Mouse (Mus musculus): Measurements from ENCODE around the gene Eif2d. TPM values are rescaled to one million over a fixed set of nuclear protein-coding genes. Genes with fewer than 3 reads are reported as not detected.
A peak's percentile ranks its signal among the peaks of the same experiment; 100 is the strongest.

The Eif2d gene
- 47.3 and 54.8 TPM in 2 replicates for polyA plus RNA-seq (2014; fragmentation: Nextera tagmentation; extraction: Ambion mirVana)

GRCm38 (mm10) chr1:131153018-131153629 is at the start of gene Eif2d:
Eif2d (plus strand) TSS chr1:131153181.
- Histone ChIP-seq H3K27me3 (ENCODE audit: control insufficient read depth, insufficient read depth, low read length) (no peaks in the 10 kb centered on the region; the same call in 1 of the 2 replicates), H3K4me3 (replicated peaks; ENCODE audit: low read depth, low read length) (peak within 1 kb of the TSS; percentile 72), H3K27ac (replicated peaks; ENCODE audit: low read depth, low read length) (peak within 1 kb of the TSS; percentile 64; the same call in 1 of the 2 replicates), H3K9ac (replicated peaks; ENCODE audit: low read length) (peak within 1 kb of the TSS; percentile 64), H3K4me1 (ENCODE audit: control insufficient read depth, insufficient read depth, low read length) (peaks cover 10% of the 10 kb centered on the region), H3K4me2 (ENCODE audit: low read length) (peak within 1 kb of the TSS; percentile 94), H3K36me3 (ENCODE audit: control insufficient read depth, insufficient read depth, low read length) (peaks cover 4% of the 10 kb centered on the region), H3K9me3 (ENCODE audit: control insufficient read depth, low read length) (no peaks in the 10 kb centered on the region)
- DNase-seq (peak; percentile 94), ATAC-seq (ENCODE audit: low FRiP score, low TSS enrichment) (peak; percentile 99)
- WGBS: under 1% methylated on average over 27 of the region's 27 CpGs

GRCm38 (mm10) chr1:131103776-131104424 is 49.1 kb upstream of the Eif2d start:
- DNase-seq (no peak), ATAC-seq (ENCODE audit: low FRiP score, low TSS enrichment) (no peak)
- Histone ChIP-seq H3K4me1 (ENCODE audit: control insufficient read depth, insufficient read depth, low read length) (no peaks in the 10 kb centered on the region), H3K9me3 (ENCODE audit: control insufficient read depth, low read length) (no peaks in the 10 kb centered on the region), H3K4me2 (ENCODE audit: low read length) (no peak overlapping the region), H3K27ac (replicated peaks; ENCODE audit: low read depth, low read length) (no peak overlapping the region), H3K36me3 (ENCODE audit: control insufficient read depth, insufficient read depth, low read length) (no peaks in the 10 kb centered on the region), H3K9ac (replicated peaks; ENCODE audit: low read length) (no peak overlapping the region), H3K4me3 (replicated peaks; ENCODE audit: low read depth, low read length) (no peak overlapping the region), H3K27me3 (ENCODE audit: control insufficient read depth, insufficient read depth, low read length) (no peaks in the 10 kb centered on the region)
- 89% methylated on average over 10 of the region's 10 CpGs for WGBS

- H3K4me3 ChIP-seq (replicated peaks; ENCODE audit: low read depth, low read length): no peak overlapping the region
- DNase-seq (no peak), ATAC-seq (ENCODE audit: low FRiP score, low TSS enrichment) (no peak)
- no peaks in the 10 kb centered on the region for H3K27me3 ChIP-seq (ENCODE audit: control insufficient read depth, insufficient read depth, low read length)
- H3K4me1 ChIP-seq (ENCODE audit: control insufficient read depth, insufficient read depth, low read length): no peaks in the 10 kb centered on the region
- no peak overlapping the region for H3K4me2 ChIP-seq (ENCODE audit: low read length)
- H3K9ac ChIP-seq (replicated peaks; ENCODE audit: low read length): no peak overlapping the region
- no peak overlapping the region for H3K27ac ChIP-seq (replicated peaks; ENCODE audit: low read depth, low read length)
- no peaks in the 10 kb centered on the region for H3K36me3 ChIP-seq (ENCODE audit: control insufficient read depth, insufficient read depth, low read length)
- 75% methylated on average over 10 of the region's 10 CpGs for WGBS
- H3K9me3 ChIP-seq (ENCODE audit: control insufficient read depth, low read length): no peaks in the 10 kb centered on the region
Measured at GRCm38 (mm10) chr1:131107575-131108308, 45.2 kb upstream of the Eif2d start.

DNA sequence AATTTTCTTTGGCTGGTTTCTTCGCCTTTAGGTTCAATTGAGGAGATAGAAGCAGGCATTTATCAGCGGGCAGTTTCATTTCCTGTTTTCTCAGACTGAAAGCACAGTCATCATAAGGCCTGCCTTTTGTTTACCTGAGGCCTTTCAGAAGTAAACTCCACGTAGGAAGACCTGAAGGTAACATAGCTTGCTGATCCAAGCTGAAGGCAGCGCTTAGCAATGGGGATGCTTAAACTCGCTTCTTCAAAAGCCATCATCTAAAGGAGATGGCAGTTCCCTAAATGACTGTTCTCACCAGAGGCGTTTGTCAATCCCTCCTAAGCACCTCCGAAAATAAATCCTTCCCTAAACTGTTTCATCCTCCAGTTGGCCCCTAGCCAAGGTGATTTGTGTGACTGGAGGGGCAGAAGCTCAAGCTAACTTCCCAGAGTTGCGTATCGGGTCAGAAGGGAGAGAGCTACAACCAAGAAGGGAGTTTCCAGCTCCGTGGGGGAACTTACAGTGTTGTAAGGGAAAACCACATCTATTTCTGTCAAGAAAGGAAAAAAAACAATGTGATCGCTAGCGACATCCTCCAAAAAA is 42.4 kb upstream of the Eif2d start:
- no peak overlapping the region for H3K4me2 ChIP-seq (ENCODE audit: low read length)
- no peaks in the 10 kb centered on the region for H3K9me3 ChIP-seq (ENCODE audit: control insufficient read depth, low read length)
- no peak overlapping the region for H3K9ac ChIP-seq (replicated peaks; ENCODE audit: low read length)
- no peak for ATAC-seq (ENCODE audit: low FRiP score, low TSS enrichment)
- no peaks in the 10 kb centered on the region for H3K27me3 ChIP-seq (ENCODE audit: control insufficient read depth, insufficient read depth, low read length)
- no peaks in the 10 kb centered on the region for H3K36me3 ChIP-seq (ENCODE audit: control insufficient read depth, insufficient read depth, low read length)
- no peak overlapping the region for H3K4me3 ChIP-seq (replicated peaks; ENCODE audit: low read depth, low read length)
- WGBS: 80% methylated on average over 12 of the region's 12 CpGs
- no peaks in the 10 kb centered on the region for H3K4me1 ChIP-seq (ENCODE audit: control insufficient read depth, insufficient read depth, low read length)
- no peak for DNase-seq
- H3K27ac ChIP-seq (replicated peaks; ENCODE audit: low read depth, low read length): no peak overlapping the region

GRCm38 (mm10) chr1:131112576-131112975 is 40.4 kb upstream of the Eif2d start:
- 47% methylated on average over 6 of the region's 6 CpGs for WGBS
- no peaks in the 10 kb centered on the region for H3K4me1 ChIP-seq (ENCODE audit: control insufficient read depth, insufficient read depth, low read length)
- H3K4me3 ChIP-seq (replicated peaks; ENCODE audit: low read depth, low read length): no peak overlapping the region
- no peaks in the 10 kb centered on the region for H3K36me3 ChIP-seq (ENCODE audit: control insufficient read depth, insufficient read depth, low read length)
- no peak overlapping the region for H3K9ac ChIP-seq (replicated peaks; ENCODE audit: low read length)
- no peaks in the 10 kb centered on the region for H3K9me3 ChIP-seq (ENCODE audit: control insufficient read depth, low read length)
- no peak overlapping the region for H3K27ac ChIP-seq (replicated peaks; ENCODE audit: low read depth, low read length)
- H3K4me2 ChIP-seq (ENCODE audit: low read length): no peak overlapping the region
- no peak for DNase-seq
- H3K27me3 ChIP-seq (ENCODE audit: control insufficient read depth, insufficient read depth, low read length): no peaks in the 10 kb centered on the region
- ATAC-seq (ENCODE audit: low FRiP score, low TSS enrichment): no peak

DNA sequence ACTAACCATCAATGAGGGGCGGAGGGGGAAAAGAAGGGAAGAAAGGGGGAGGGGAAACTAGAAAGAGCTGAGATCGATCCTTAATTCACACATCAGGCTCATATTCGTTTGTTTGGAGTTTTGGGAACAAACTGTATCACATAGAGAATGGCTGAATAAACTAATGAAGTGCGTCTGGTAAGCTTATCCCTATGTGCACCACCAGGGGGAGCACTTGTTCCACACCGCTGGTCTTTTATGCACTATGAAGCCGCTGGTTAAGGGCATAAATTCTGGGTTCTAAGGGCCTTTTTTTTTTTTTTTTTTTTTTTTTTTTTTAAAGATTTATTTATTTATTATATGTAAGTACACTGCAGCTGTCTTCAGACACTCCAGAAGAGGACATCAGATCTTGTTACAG is 37.0 kb upstream of the Eif2d start:
- no peaks in the 10 kb centered on the region for H3K36me3 ChIP-seq (ENCODE audit: control insufficient read depth, insufficient read depth, low read length)
- no peak overlapping the region for H3K27ac ChIP-seq (replicated peaks; ENCODE audit: low read depth, low read length)
- H3K4me1 ChIP-seq (ENCODE audit: control insufficient read depth, insufficient read depth, low read length): no peaks in the 10 kb centered on the region
- no peaks in the 10 kb centered on the region for H3K9me3 ChIP-seq (ENCODE audit: control insufficient read depth, low read length)
- 25% methylated on average over 6 of the region's 6 CpGs for WGBS
- H3K27me3 ChIP-seq (ENCODE audit: control insufficient read depth, insufficient read depth, low read length): no peaks in the 10 kb centered on the region
- H3K4me2 ChIP-seq (ENCODE audit: low read length): no peak overlapping the region
- DNase-seq (peak; percentile 89), ATAC-seq (ENCODE audit: low FRiP score, low TSS enrichment) (no peak)
- no peak overlapping the region for H3K9ac ChIP-seq (replicated peaks; ENCODE audit: low read length)
- H3K4me3 ChIP-seq (replicated peaks; ENCODE audit: low read depth, low read length): no peak overlapping the region

DNA sequence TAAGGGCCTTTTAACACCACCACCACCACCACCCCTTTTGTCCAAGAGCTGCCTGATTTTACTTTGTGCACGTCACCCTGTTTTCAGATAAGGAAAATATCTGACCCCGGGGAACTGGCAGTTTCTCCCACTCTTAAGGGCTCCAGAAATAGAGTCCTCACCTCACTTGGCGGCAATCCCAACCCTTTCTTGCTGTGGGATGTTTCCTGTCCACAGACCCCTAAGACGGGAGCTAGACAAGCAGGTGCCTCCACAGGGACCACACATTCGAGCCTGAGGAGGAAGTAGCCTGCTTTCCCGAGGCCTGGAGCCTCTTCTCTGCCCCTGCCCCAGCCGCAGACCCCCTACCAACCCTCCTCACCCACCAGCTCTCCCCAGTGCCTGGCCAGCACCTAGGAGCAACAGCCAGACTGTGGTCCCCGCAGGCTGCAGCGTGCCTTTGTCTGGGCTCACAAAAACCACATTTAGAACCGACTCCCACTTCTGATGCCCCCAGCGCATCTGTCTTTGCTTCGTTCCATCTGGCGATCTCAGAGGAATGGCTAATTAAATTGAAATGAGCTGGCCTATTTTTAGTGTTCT is 36.5 kb upstream of the Eif2d start:
- H3K27ac ChIP-seq (replicated peaks; ENCODE audit: low read depth, low read length): peak overlapping the region; percentile 77
- H3K4me3 ChIP-seq (replicated peaks; ENCODE audit: low read depth, low read length): no peak overlapping the region
- H3K9ac ChIP-seq (replicated peaks; ENCODE audit: low read length): no peak overlapping the region
- no peaks in the 10 kb centered on the region for H3K4me1 ChIP-seq (ENCODE audit: control insufficient read depth, insufficient read depth, low read length)
- 45% methylated on average over 13 of the region's 13 CpGs for whole genome bisulfite sequencing
- no peaks in the 10 kb centered on the region for H3K36me3 ChIP-seq (ENCODE audit: control insufficient read depth, insufficient read depth, low read length)
- H3K4me2 ChIP-seq (ENCODE audit: low read length): peak overlapping the region; percentile 16; the same call in 1 of the 2 replicates
- peak; percentile 47 for DNase-seq
- peak; percentile 48; the same call in 1 of the 2 replicates for ATAC-seq (ENCODE audit: low FRiP score, low TSS enrichment)
- no peaks in the 10 kb centered on the region for H3K9me3 ChIP-seq (ENCODE audit: control insufficient read depth, low read length)
- H3K27me3 ChIP-seq (ENCODE audit: control insufficient read depth, insufficient read depth, low read length): no peaks in the 10 kb centered on the region

DNA sequence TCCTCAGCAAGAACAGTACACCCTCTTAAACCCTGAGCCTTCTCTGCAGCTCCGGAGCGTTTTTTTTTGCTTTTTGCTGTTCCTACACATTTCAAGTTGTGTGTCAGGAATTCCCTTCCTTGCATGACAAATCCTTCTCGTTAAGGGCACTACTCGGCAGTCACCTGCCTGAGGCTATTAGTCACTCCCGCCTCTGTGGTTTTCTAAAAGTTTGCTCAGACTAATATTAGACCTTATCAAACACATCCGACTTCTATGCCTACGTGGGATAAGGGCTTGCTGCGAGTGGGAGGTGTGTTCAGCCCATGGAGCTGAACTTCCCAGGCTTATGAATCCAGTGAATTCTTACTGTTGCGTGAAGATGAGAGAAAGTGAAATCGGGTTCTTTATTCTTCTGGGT is 34.5 kb upstream of the Eif2d start:
- no peaks in the 10 kb centered on the region for H3K4me1 ChIP-seq (ENCODE audit: control insufficient read depth, insufficient read depth, low read length)
- WGBS: 74% methylated on average over 10 of the region's 10 CpGs
- H3K27ac ChIP-seq (replicated peaks; ENCODE audit: low read depth, low read length): no peak overlapping the region
- ATAC-seq (ENCODE audit: low FRiP score, low TSS enrichment): no peak
- H3K4me2 ChIP-seq (ENCODE audit: low read length): no peak overlapping the region
- DNase-seq: no peak
- no peaks in the 10 kb centered on the region for H3K36me3 ChIP-seq (ENCODE audit: control insufficient read depth, insufficient read depth, low read length)
- H3K9ac ChIP-seq (replicated peaks; ENCODE audit: low read length): no peak overlapping the region
- no peaks in the 10 kb centered on the region for H3K9me3 ChIP-seq (ENCODE audit: control insufficient read depth, low read length)
- no peak overlapping the region for H3K4me3 ChIP-seq (replicated peaks; ENCODE audit: low read depth, low read length)
- H3K27me3 ChIP-seq (ENCODE audit: control insufficient read depth, insufficient read depth, low read length): no peaks in the 10 kb centered on the region

All from midbrain, embryonic 14.5 days (tissue).